Mouse (Mus musculus): Measurements from ENCODE around the gene Slc46a3. TPM values are rescaled to one million over a fixed set of nuclear protein-coding genes. Genes with fewer than 3 reads are reported as not detected.

Gene Slc46a3
- polyA plus RNA-seq, 1 experiment from 2014 or later, result 7.6 TPM

- Histone ChIP-seq H3K9me3 (no peaks in the 10 kb centered on the region), H3K27me3 (replicated peaks) (0 out of 2 replicates have a peak, but pooled peaks cover 2% of the 10 kb centered on the region), H3K4me2 (replicated peaks) (no peak overlapping the region), H3K27ac (no peak overlapping the region), H3K4me3 (replicated peaks) (no peak overlapping the region), H3K9ac (no peak overlapping the region), H3K4me1 (replicated peaks) (peaks cover 10% of the 10 kb centered on the region), H3K36me3 (no peaks in the 10 kb centered on the region)
- ATAC-seq, result no peak
- WGBS, result 35% methylated on average over 6 of the region's 6 CpGs
These were observed 1.9 kb downstream of the Slc46a3 start for GRCm38 (mm10) chr5:147892735-147893134.

- Histone ChIP-seq H3K4me1 (replicated peaks) (0 out of 2 replicates have a peak, but pooled peaks cover 1% of the 10 kb centered on the region), H3K36me3 (no peaks in the 10 kb centered on the region), H3K9me3 (no peaks in the 10 kb centered on the region), H3K9ac (no peak overlapping the region), H3K27ac (no peak overlapping the region), H3K27me3 (replicated peaks) (no peaks in the 10 kb centered on the region), H3K4me3 (replicated peaks) (no peak overlapping the region), H3K4me2 (replicated peaks) (no peak overlapping the region)
- ATAC-seq, result no peak
- WGBS, result 79% methylated on average over 9 of the region's 12 CpGs
These were observed 6.0 kb downstream of the Slc46a3 start for GRCm38 (mm10) chr5:147888313-147889297.

GRCm38 (mm10) chr5:147883581-147883980 lies 11.0 kb downstream of the Slc46a3 start:
- Histone ChIP-seq H3K36me3 (peaks cover 9% of the 10 kb centered on the region), H3K4me1 (replicated peaks) (no peaks in the 10 kb centered on the region), H3K9me3 (no peaks in the 10 kb centered on the region), H3K4me3 (replicated peaks) (no peak overlapping the region), H3K27ac (no peak overlapping the region), H3K4me2 (replicated peaks) (no peak overlapping the region), H3K9ac (no peak overlapping the region), H3K27me3 (replicated peaks) (no peaks in the 10 kb centered on the region)
- WGBS, result 85% methylated on average over 6 of the region's 6 CpGs
- no peak for ATAC-seq

GRCm38 (mm10) chr5:147879971-147880682 lies 14.5 kb downstream of the Slc46a3 start:
- Histone ChIP-seq H3K9me3 (no peaks in the 10 kb centered on the region), H3K4me3 (replicated peaks) (no peak overlapping the region), H3K9ac (no peak overlapping the region), H3K36me3 (peaks cover 33% of the 10 kb centered on the region), H3K4me1 (replicated peaks) (no peaks in the 10 kb centered on the region), H3K27me3 (replicated peaks) (no peaks in the 10 kb centered on the region), H3K4me2 (replicated peaks) (no peak overlapping the region), H3K27ac (no peak overlapping the region)
- 71% methylated on average over 17 of the region's 17 CpGs for WGBS
- peak; percentile 87 for ATAC-seq

GRCm38 (mm10) chr5:147877520-147877919 lies 17.1 kb downstream of the Slc46a3 start:
- Histone ChIP-seq H3K27ac (no peak overlapping the region), H3K4me2 (replicated peaks) (no peak overlapping the region), H3K4me3 (replicated peaks) (no peak overlapping the region), H3K9ac (no peak overlapping the region), H3K27me3 (replicated peaks) (no peaks in the 10 kb centered on the region), H3K4me1 (replicated peaks) (no peaks in the 10 kb centered on the region), H3K36me3 (peaks cover 51% of the 10 kb centered on the region), H3K9me3 (no peaks in the 10 kb centered on the region)
- no peak for ATAC-seq
- 86% methylated on average over 6 of the region's 6 CpGs for WGBS

GRCm38 (mm10) chr5:147875210-147875609 lies 19.4 kb downstream of the Slc46a3 start:
- Histone ChIP-seq H3K27ac (no peak overlapping the region), H3K9ac (no peak overlapping the region), H3K4me1 (replicated peaks) (no peaks in the 10 kb centered on the region), H3K9me3 (no peaks in the 10 kb centered on the region), H3K4me3 (replicated peaks) (no peak overlapping the region), H3K27me3 (replicated peaks) (no peaks in the 10 kb centered on the region), H3K4me2 (replicated peaks) (no peak overlapping the region), H3K36me3 (peaks cover 52% of the 10 kb centered on the region)
- ATAC-seq, result no peak
- 91% methylated on average over 8 of the region's 8 CpGs for WGBS

- H3K9me3 ChIP-seq, result no peaks in the 10 kb centered on the region
- H3K4me2 ChIP-seq (replicated peaks), result no peak overlapping the region
- no peak for ATAC-seq
- H3K36me3 ChIP-seq, result peaks cover 52% of the 10 kb centered on the region
- no peak overlapping the region for H3K9ac ChIP-seq
- H3K27me3 ChIP-seq (replicated peaks), result no peaks in the 10 kb centered on the region
- WGBS, result 94% methylated on average over 18 of the region's 18 CpGs
- H3K27ac ChIP-seq, result no peak overlapping the region
- H3K4me3 ChIP-seq (replicated peaks), result no peak overlapping the region
- H3K4me1 ChIP-seq (replicated peaks), result 0 out of 2 replicates have a peak, but pooled peaks cover under 1% of the 10 kb centered on the region
These were observed 20.0 kb downstream of the Slc46a3 start for GRCm38 (mm10) chr5:147874491-147875065.

GRCm38 (mm10) chr5:147871091-147871820 lies 23.4 kb downstream of the Slc46a3 start:
- Histone ChIP-seq H3K4me1 (replicated peaks) (0 out of 2 replicates have a peak, but pooled peaks cover 4% of the 10 kb centered on the region), H3K4me3 (replicated peaks) (no peak overlapping the region), H3K9ac (no peak overlapping the region), H3K9me3 (no peaks in the 10 kb centered on the region), H3K27me3 (replicated peaks) (no peaks in the 10 kb centered on the region), H3K27ac (no peak overlapping the region), H3K36me3 (peaks cover 42% of the 10 kb centered on the region), H3K4me2 (replicated peaks) (no peak overlapping the region)
- ATAC-seq, result no peak
- 90% methylated on average over 15 of the region's 15 CpGs for WGBS

GRCm38 (mm10) chr5:147870296-147870695 lies 24.3 kb downstream of the Slc46a3 start:
- Histone ChIP-seq H3K4me3 (replicated peaks) (no peak overlapping the region), H3K4me2 (replicated peaks) (no peak overlapping the region), H3K27ac (no peak overlapping the region), H3K4me1 (replicated peaks) (0 out of 2 replicates have a peak, but pooled peaks cover 4% of the 10 kb centered on the region), H3K36me3 (peaks cover 33% of the 10 kb centered on the region), H3K27me3 (replicated peaks) (no peaks in the 10 kb centered on the region), H3K9ac (no peak overlapping the region), H3K9me3 (no peaks in the 10 kb centered on the region)
- no peak for ATAC-seq
- WGBS, result 61% methylated on average over 1 of the region's 1 CpGs

GRCm38 (mm10) chr5:147869568-147869967 lies 25.0 kb downstream of the Slc46a3 start:
- Histone ChIP-seq H3K9ac (no peak overlapping the region), H3K4me2 (replicated peaks) (no peak overlapping the region), H3K27me3 (replicated peaks) (no peaks in the 10 kb centered on the region), H3K27ac (no peak overlapping the region), H3K36me3 (peaks cover 28% of the 10 kb centered on the region), H3K4me1 (replicated peaks) (0 out of 2 replicates have a peak, but pooled peaks cover 4% of the 10 kb centered on the region), H3K9me3 (no peaks in the 10 kb centered on the region), H3K4me3 (replicated peaks) (no peak overlapping the region)
- WGBS, result 79% methylated on average over 6 of the region's 6 CpGs
- ATAC-seq, result peak; percentile 80

- Histone ChIP-seq H3K36me3 (peaks cover 24% of the 10 kb centered on the region), H3K4me3 (replicated peaks) (no peak overlapping the region), H3K27me3 (replicated peaks) (no peaks in the 10 kb centered on the region), H3K4me2 (replicated peaks) (no peak overlapping the region), H3K9me3 (no peaks in the 10 kb centered on the region), H3K4me1 (replicated peaks) (0 out of 2 replicates have a peak, but pooled peaks cover 4% of the 10 kb centered on the region), H3K9ac (no peak overlapping the region), H3K27ac (no peak overlapping the region)
- no peak for ATAC-seq
- 83% methylated on average over 4 of the region's 4 CpGs for WGBS
These were observed 25.9 kb downstream of the Slc46a3 start for GRCm38 (mm10) chr5:147868674-147869073.

Data from intestine, embryonic 15.5 days (tissue).